Mouse (Mus musculus) hindbrain, postnatal 0 days (tissue): ENCODE measurements at regions not wholly inside any gene's neighbourhood (a gene's known extent, or its start where the extent isn't known, plus 50 kb on each side); places are given as distances from the start of the nearest gene placed in this dataset.

Source experiments
- ATAC-seq: fragments of 200-750 bp; cut with Nextera tagmentation; 2 replicates; pipeline ENCODE4 v1.8.0; 2017; ENCODE audit warnings: mild to moderate bottlenecking, moderate TSS enrichment, moderate library complexity
- DNase-seq: peaks from one replicate; pipeline ENCODE4 v3.0.0-alpha.2; 2015; ENCODE audit warnings: low spot score
- H3K27ac ChIP-seq: fragments of 300-500 bp; sonication (generic); 2 replicates; pipeline ENCODE4 v1.5.1; 2014; ENCODE audit warnings: mild to moderate bottlenecking
- H3K27me3 ChIP-seq: fragments of 300-500 bp; sonication (generic); 2 replicates; pipeline ENCODE4 v1.6.1; 2014; ENCODE audit warnings: low read length, mixed read lengths; ENCODE audit not compliant: insufficient read depth
- H3K36me3 ChIP-seq: fragments of 300-500 bp; sonication (generic); 2 replicates; pipeline ENCODE4 v1.6.1; 2014; ENCODE audit warnings: low read length, mixed read lengths; ENCODE audit not compliant: insufficient read depth
- H3K4me1 ChIP-seq: fragments of 300-500 bp; sonication (generic); 2 replicates; pipeline ENCODE4 v1.6.1; 2014; ENCODE audit warnings: antibody characterized with exemption, low read length, mixed read lengths; ENCODE audit not compliant: insufficient read depth
- H3K4me2 ChIP-seq: fragments of 300-500 bp; sonication (generic); 2 replicates; pipeline ENCODE4 v1.6.1; 2014; ENCODE audit warnings: low read depth, mild to moderate bottlenecking, low read length, moderate library complexity, mixed read lengths
- H3K4me3 ChIP-seq: fragments of 300-500 bp; sonication (generic); 2 replicates; pipeline ENCODE4 v1.5.1; 2014; ENCODE audit warnings: low read length
- H3K9ac ChIP-seq: fragments of 300-500 bp; sonication (generic); replicated peaks from 2 replicates; pipeline ENCODE4 v1.6.1; 2014; ENCODE audit warnings: mild to moderate bottlenecking, low read length, moderate library complexity, mixed read lengths
- H3K9me3 ChIP-seq: fragments of 300-500 bp; sonication (generic); 2 replicates; pipeline ENCODE4 v1.6.1; 2016; ENCODE audit warnings: low read length, mixed read lengths
- CTCF ChIP-seq: IDR thresholded peaks from 2 replicates; pipeline ENCODE4 v1.5.1; 2016; ENCODE audit warnings: antibody characterized with exemption, control low read depth, low read depth
- WGBS: fragments of 180-500 bp; shearing (Covaris S2); extraction: QIAGEN DNeasy Blood & Tissue Kit; methylation state at CpG from one replicate; pipeline ENCODE4 v1.1.7; 2014; 5-methylcytosine and 5-hydroxymethylcytosine counted together

- DNase-seq = peak; percentile 11
- 0 out of 2 replicates have a peak, but pooled peaks cover 3% of the 10 kb centered on the region for H3K9me3 ChIP-seq
- no peak overlapping the region for H3K4me3 ChIP-seq
- H3K27me3 ChIP-seq = no peaks in the 10 kb centered on the region
- no peak for ATAC-seq
- WGBS = 76% methylated on average over 3 of the region's 3 CpGs
- no peak overlapping the region for H3K4me2 ChIP-seq
- no peak overlapping the region for H3K27ac ChIP-seq
- no peaks in the 10 kb centered on the region for H3K36me3 ChIP-seq
- TF ChIP-seq CTCF = peak; percentile 27; the same call in 1 of the 2 replicates
- no peaks in the 10 kb centered on the region for H3K4me1 ChIP-seq
- H3K9ac ChIP-seq = no peak overlapping the region
Measured at GRCm38 (mm10) chr8:39695331-39695730, 979.5 kb upstream of the Adam24 start.

- WGBS = 89% methylated on average over 1 of the region's 1 CpGs
Measured at GRCm38 (mm10) chr8:39705843-39706242, 969.0 kb upstream of the Adam24 start.

GRCm38 (mm10) chr8:39742377-39742776 lies 932.5 kb upstream of the Adam24 start:
- Histone ChIP-seq H3K4me3 (no peak overlapping the region), H3K27me3 (no peaks in the 10 kb centered on the region), H3K27ac (no peak overlapping the region), H3K9ac (no peak overlapping the region), H3K36me3 (no peaks in the 10 kb centered on the region), H3K9me3 (no peaks in the 10 kb centered on the region), H3K4me2 (no peak overlapping the region), H3K4me1 (no peaks in the 10 kb centered on the region)
- TF ChIP-seq CTCF = no peak
- ATAC-seq = no peak
- no peak for DNase-seq

More at GRCm38 (mm10) chr8:39705843-39706242, 969.0 kb upstream of the Adam24 start:
- no peak for TF ChIP-seq CTCF
- Histone ChIP-seq H3K4me1 (no peaks in the 10 kb centered on the region), H3K9ac (no peak overlapping the region), H3K27me3 (no peaks in the 10 kb centered on the region), H3K4me3 (no peak overlapping the region), H3K9me3 (no peaks in the 10 kb centered on the region), H3K4me2 (no peak overlapping the region), H3K36me3 (no peaks in the 10 kb centered on the region), H3K27ac (no peak overlapping the region)
- no peak for ATAC-seq
- no peak for DNase-seq

GRCm38 (mm10) chr8:39746225-39746624 lies 928.7 kb upstream of the Adam24 start:
- 78% methylated on average over 5 of the region's 5 CpGs for WGBS
- Histone ChIP-seq H3K4me1 (no peaks in the 10 kb centered on the region), H3K9ac (no peak overlapping the region), H3K9me3 (no peaks in the 10 kb centered on the region), H3K27ac (no peak overlapping the region), H3K4me2 (no peak overlapping the region), H3K4me3 (no peak overlapping the region), H3K36me3 (no peaks in the 10 kb centered on the region), H3K27me3 (no peaks in the 10 kb centered on the region)
- no peak for TF ChIP-seq CTCF
- ATAC-seq = no peak
- peak; percentile 2 for DNase-seq

GRCm38 (mm10) chr8:39759905-39760304 lies 915.0 kb upstream of the Adam24 start:
- DNase-seq (no peak), ATAC-seq (no peak)
- Histone ChIP-seq H3K9me3 (no peaks in the 10 kb centered on the region), H3K27ac (no peak overlapping the region), H3K27me3 (no peaks in the 10 kb centered on the region), H3K4me1 (no peaks in the 10 kb centered on the region), H3K9ac (no peak overlapping the region), H3K36me3 (no peaks in the 10 kb centered on the region), H3K4me2 (no peak overlapping the region), H3K4me3 (no peak overlapping the region)
- TF ChIP-seq CTCF = no peak

- Histone ChIP-seq H3K4me3 (no peak overlapping the region), H3K36me3 (no peaks in the 10 kb centered on the region), H3K9me3 (no peaks in the 10 kb centered on the region), H3K4me2 (no peak overlapping the region), H3K4me1 (no peaks in the 10 kb centered on the region), H3K27ac (no peak overlapping the region), H3K27me3 (no peaks in the 10 kb centered on the region), H3K9ac (no peak overlapping the region)
- 36% methylated on average over 6 of the region's 6 CpGs for WGBS
- TF ChIP-seq CTCF = no peak
- ATAC-seq (peak; percentile 84), DNase-seq (peak; percentile 45)
Measured at GRCm38 (mm10) chr8:39779449-39779848, 895.4 kb upstream of the Adam24 start.

- no peak for TF ChIP-seq CTCF
- 87% methylated on average over 4 of the region's 4 CpGs for WGBS
- Histone ChIP-seq H3K9ac (no peak overlapping the region), H3K4me3 (no peak overlapping the region), H3K36me3 (no peaks in the 10 kb centered on the region), H3K4me2 (no peak overlapping the region), H3K27ac (no peak overlapping the region), H3K27me3 (no peaks in the 10 kb centered on the region), H3K9me3 (no peaks in the 10 kb centered on the region), H3K4me1 (no peaks in the 10 kb centered on the region)
- ATAC-seq (no peak), DNase-seq (no peak)
Measured at GRCm38 (mm10) chr8:39780169-39780568, 894.7 kb upstream of the Adam24 start.
